Mouse (Mus musculus) spleen, postnatal 10 days (tissue): Measurements from ENCODE around the gene Ppil2.

Experiments used
- DNase-seq, 2 experiments: peaks; one replicate each; pipeline ENCODE4 v3.0.0; 2021 to 2022; ENCODE audit warnings: low spot score in 2 of 2

Gene Ppil2

GRCm38 (mm10) chr16:17110771-17111743 lies at the start of gene Ppil2:
Gene Ppil2, minus strand, starts transcription at chr16:17111257.
- DNase-seq: peak; percentile 64 to 76

GRCm38 (mm10) chr16:17154346-17154745 lies 43.3 kb upstream of the Ppil2 start:
- DNase-seq: no peak

DNA sequence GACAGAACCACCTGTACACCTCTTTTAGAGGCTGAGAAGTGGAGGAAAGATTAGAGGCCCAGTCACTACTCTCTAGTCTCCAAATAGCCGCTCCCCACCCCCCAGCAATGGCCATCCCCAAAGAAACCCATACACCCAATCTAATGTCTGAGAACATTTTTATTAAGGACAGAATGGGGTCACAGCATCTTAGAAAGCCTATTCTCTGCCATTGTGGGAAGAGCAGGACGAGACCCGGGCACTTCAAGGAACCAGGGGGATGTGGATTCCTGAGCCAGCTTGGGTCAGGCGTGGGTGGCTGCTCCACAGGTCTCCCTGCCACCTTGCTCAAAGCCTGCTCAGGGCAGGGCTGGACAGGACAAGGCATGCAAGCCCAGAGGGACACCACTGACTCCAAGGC lies 40.8 kb upstream of the Ppil2 start:
- no peak for DNase-seq

DNA sequence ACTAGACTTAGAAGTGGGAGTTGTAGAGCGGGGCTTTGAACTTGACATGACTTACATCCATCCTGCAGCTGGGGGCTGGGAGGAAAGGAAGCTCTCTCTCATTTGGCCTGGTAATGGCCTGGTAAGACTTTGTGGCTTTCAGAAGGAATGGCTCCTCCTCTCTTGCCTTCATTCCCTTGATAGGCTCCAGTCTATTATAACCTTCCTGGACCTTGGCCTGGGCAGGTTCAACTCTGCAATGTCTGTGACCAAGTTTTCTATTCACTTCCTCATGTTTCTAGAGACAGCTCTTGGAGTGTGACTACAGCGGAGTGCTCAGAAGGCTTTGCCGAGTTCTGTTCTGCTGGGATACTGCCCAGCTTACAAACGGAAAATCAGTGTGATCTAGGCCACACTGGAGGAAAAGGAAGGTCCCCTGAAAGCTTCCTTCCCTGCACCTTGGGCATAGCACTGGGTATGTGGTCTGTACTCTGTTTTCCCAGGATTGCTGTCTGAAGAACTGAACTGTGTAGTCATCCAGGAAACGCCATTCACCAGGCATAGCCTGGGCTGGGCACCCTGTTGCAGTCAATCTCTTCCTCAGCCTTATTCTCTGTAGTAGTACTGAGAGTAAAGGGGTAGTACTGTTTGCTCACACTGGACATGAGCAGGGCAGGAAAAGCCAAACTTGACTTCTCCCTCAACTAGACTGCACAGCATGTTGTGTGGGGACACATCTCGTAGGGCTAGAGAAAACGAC lies 39.6 kb upstream of the Ppil2 start:
- no peak for DNase-seq

GRCm38 (mm10) chr16:17148084-17148483 lies 37.0 kb upstream of the Ppil2 start:
- peak in 1 of 2 experiments; percentile 48 for DNase-seq

DNA sequence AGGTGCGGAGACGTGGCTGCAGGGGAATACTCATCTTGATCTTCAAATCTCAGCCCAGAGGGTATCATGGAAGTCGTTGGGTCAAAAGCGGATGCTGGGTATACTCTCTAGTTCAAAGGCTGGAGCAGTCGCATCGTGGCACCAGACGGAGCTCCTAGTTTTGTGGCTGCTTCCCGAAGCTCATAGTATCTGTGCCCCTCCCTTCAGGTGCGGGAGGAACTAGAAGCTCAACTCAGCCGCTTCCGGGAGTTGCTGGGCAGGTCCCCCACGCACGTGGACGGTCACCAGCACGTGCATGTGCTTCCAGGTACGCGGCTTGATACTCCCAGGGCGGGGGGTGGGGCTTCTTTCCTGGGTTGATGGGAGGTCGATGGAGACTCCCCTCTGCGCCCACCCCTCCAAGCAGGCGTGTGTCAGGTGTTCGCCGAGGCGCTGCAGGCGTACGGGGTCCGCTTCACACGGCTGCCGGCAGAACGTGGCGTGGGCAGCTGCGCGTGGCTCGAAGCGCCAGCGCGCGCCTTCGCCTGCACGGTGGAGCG lies 36.4 kb upstream of the Ppil2 start:
- DNase-seq: peak; percentile 26 to 30

DNA sequence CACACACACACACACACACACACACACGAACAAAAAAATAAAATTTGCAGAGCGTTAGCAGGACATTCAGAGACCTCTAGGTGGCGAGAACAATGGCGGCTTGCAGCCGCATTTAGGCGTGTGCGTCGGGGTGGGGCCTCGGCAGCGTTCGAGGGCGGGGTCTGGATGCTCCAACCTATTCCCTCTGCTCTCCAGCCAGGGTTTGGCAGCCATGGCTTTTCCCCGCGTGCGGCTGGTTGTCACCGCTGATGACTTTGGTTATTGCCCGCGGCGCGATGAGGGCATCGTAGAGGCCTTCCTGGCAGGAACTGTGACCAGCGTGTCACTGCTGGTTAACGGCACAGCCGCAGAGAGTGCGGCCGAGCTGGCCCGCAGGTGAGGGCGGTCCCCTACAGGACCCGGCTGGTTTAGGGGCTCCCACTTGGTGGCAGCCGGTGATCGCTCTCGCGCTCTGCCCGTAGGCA lies 35.7 kb upstream of the Ppil2 start, which contains the start of gene Ccdc116:
Gene Ccdc116 (minus strand): TSS at position 458 of the 464 bp plus-strand sequence.
- DNase-seq: peak; percentile 54 to 82

- no peak for DNase-seq
Observed at GRCm38 (mm10) chr16:17144339-17144738, 33.3 kb upstream of the Ppil2 start, which contains the start of gene Ydjc. Gene Ydjc, plus strand, starts transcription at chr16:17144621.

DNA sequence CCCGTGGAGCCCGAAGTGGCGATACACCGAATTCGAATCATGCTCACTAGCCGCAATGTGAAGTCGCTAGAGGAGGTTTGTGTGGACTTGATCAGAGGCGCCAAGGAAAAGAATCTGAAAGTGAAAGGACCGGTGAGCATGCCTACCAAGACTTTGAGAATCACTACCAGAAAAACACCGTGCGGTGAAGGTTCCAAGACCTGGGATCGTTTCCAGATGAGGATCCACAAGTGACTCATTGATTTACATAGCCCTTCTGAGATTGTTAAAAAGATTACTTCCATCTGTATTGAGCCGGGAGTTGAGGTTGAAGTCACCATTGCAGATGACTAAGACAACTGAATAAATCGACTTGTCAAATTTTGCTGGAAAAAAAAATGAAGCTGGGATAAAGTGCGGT lies 26.3 kb upstream of the Ppil2 start:
- DNase-seq: no peak

- DNase-seq: no peak
Observed at GRCm38 (mm10) chr16:17132906-17133200, 21.8 kb upstream of the Ppil2 start.

GRCm38 (mm10) chr16:17132089-17132905 lies 21.2 kb upstream of the Ppil2 start, which contains the start of gene Sdf2l1:
Gene Sdf2l1, minus strand, starts transcription at chr16:17132383.
- DNase-seq: peak; percentile 91 to 97

DNA sequence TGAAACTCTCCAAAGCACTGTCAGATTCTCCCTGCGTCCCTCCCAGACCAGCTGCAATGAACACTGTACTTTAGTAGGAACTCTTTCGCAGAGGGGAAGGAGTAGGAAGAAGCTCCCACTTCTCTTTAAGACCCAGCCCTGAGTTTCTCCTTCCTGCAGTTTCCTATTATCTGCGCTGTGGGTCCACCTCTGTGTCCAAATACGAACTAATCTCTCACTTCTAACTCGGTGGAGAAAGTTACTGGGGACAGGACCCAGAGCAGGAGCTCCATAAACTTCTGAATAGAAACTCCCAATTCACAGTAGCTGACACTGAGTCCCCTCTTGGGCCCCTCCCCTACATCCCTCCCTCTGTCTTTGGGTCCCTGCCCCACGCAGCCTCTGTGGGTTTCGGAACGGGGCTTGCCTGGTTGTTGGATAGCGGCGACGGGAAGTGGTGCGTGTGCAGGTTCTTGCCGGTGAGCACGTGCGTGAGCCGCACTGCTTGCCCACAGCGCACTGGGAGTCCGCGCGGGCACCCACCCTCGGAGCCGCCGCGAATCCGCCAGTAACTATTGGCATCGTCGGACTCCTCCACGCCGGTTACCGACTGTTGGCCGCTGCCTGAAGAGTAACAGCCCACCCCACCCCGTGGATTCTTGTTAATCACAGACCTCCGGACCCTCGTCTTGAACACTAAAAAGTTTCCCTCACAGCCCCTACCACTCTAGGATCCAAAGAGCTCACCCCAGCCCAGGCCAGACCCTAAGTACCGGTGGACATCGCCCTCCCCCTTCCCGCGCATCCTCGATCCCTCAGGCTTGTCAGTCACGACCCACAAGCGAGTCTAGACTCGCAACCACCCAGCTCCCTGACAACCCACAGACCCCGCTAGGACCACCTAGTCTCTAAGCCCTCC lies 20.4 kb upstream of the Ppil2 start:
- DNase-seq: peak in 1 of 2 experiments; percentile 59

DNA sequence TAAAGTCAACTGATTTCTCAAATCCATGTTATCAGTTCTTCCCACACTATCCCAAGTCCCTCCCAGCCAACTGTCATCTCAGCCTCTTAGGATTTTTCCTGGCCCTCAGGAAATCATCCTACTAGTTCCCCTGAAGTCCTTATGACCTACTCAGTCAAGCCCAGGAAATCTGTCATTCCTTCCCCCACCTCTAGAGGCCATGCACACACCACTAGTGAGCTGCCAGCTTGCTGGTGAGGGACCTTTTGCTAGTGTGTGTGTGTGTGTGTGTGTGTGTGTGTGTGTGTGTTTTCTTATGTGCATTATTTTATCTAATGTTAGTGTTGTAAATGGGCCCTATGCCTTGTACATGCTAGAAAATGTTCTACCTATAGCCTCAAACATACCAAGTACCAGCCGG lies 16.2 kb upstream of the Ppil2 start:
- peak in 1 of 2 experiments; percentile 70 for DNase-seq

DNA sequence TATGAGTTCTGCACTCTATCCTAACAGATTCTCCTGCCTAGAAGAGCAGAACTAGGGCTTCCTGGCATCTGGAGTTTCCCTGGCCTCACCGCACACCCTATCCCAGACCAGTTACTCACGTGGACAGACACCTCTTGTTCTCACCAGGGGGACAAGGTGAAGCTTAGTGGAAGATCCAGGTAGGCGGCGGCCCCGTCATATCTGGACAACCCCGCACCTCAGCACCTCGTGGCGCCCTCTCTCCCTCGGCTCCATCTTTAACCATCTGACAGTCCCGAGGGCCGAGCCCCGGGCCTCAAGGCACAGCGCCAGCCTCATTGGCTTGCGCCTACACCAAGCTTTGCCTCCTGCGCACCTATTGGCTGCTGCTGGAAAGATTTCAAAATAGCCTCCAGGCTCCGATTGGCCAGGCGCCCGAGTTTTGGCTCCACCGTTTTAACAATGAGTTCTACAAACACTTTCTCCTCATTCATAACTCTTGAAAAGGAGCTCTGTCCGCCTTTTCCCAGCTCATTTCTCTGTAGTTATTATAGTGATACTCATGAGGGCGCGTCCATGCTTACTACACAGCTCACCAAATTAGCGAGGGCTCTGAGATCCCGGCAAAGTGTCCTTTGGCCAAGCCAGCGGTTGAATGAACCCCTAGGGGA lies 13.9 kb upstream of the Ppil2 start, which contains the start of gene 2610318N02Rik:
Gene 2610318N02Rik (minus strand): TSS at position 297 of the 650 bp plus-strand sequence.
- DNase-seq: peak; percentile 59 to 86

GRCm38 (mm10) chr16:17124119-17124870 lies 13.2 kb upstream of the Ppil2 start:
- DNase-seq: no peak

GRCm38 (mm10) chr16:17121569-17121968 lies 10.5 kb upstream of the Ppil2 start:
- no peak for DNase-seq

DNA sequence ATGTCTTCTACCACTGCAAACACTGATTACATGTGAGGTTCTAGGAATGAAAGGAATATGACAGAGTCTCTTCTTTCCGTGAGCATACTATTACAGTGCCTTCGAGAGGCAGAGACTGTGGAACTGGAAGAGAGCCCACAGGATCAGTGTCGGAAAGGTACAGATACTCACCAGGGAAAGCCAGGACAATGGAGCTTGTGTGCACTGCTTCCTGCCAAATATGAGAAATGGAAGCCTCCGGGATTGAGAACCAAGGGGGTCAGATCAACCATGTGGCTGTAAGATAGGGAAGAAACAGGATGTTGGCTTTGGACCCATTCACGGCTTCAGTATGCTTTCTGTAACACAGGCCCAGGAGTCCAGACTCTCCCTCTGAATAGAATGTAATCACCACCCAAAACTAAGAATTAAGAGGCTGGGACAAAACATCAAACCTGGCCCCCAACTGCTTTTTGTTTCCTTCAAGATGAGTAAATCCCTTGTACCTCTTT lies 6.3 kb upstream of the Ppil2 start:
- DNase-seq: no peak

- DNase-seq: no peak
Observed at GRCm38 (mm10) chr16:17104600-17104999, 6.5 kb downstream of the Ppil2 start.
